Mouse (Mus musculus) midbrain, embryonic 15.5 days (tissue): ENCODE results near the gene Tec. TPM values are rescaled to one million over a fixed set of nuclear protein-coding genes. Genes with fewer than 3 reads are reported as not detected.

Source experiments
- ATAC-seq: fragments of 200-750 bp; cut with Nextera tagmentation; replicated peaks from 2 replicates; pipeline ENCODE4 v1.8.0; 2017; ENCODE audit warnings: moderate TSS enrichment
- H3K27ac ChIP-seq: fragments of 300-500 bp; sonication (generic); 2 replicates; pipeline ENCODE4 v1.5.1; 2015; ENCODE audit warnings: mild to moderate bottlenecking, inconsistent platforms
- H3K27me3 ChIP-seq: fragments of 300-500 bp; sonication (generic); replicated peaks from 2 replicates; pipeline ENCODE4 v1.6.1; 2015; ENCODE audit warnings: inconsistent platforms
- H3K36me3 ChIP-seq: fragments of 300-500 bp; sonication (generic); replicated peaks from 2 replicates; pipeline ENCODE4 v1.6.1; 2015; ENCODE audit warnings: inconsistent platforms
- H3K4me1 ChIP-seq: fragments of 300-500 bp; sonication (generic); 2 replicates; pipeline ENCODE4 v1.6.1; 2015; ENCODE audit warnings: inconsistent platforms
- H3K4me2 ChIP-seq: fragments of 300-500 bp; sonication (generic); 2 replicates; pipeline ENCODE4 v1.6.1; 2015; ENCODE audit warnings: inconsistent platforms, mild to moderate bottlenecking, moderate library complexity
- H3K4me3 ChIP-seq: fragments of 300-500 bp; sonication (generic); 2 replicates; pipeline ENCODE4 v1.5.1; 2015; ENCODE audit warnings: mild to moderate bottlenecking, inconsistent platforms
- H3K9ac ChIP-seq: fragments of 300-500 bp; sonication (generic); 2 replicates; pipeline ENCODE4 v1.6.1; 2015; ENCODE audit warnings: mild to moderate bottlenecking, inconsistent platforms
- H3K9me3 ChIP-seq: fragments of 300-500 bp; sonication (generic); 2 replicates; pipeline ENCODE4 v1.6.1; 2016; ENCODE audit warnings: inconsistent platforms
- WGBS: fragments of 180-500 bp; shearing (Covaris S2); methylation state at CpG from one replicate; pipeline ENCODE4 v1.1.7; 2015; ENCODE audit warnings: mixed read lengths; 5-methylcytosine and 5-hydroxymethylcytosine counted together
- polyA plus RNA-seq: library from polyadenylated mRNA; unstranded; fragments of >200 nt; fragmentation: Nextera tagmentation; extraction: Ambion mirVana; gene quantifications from 2 replicates; pipeline ENCODE4 v1.2.1, GENCODE M21; 2015

Tec gene
- polyA plus RNA-seq, 1 experiment from 2014 or later, result 5.8 TPM

DNA sequence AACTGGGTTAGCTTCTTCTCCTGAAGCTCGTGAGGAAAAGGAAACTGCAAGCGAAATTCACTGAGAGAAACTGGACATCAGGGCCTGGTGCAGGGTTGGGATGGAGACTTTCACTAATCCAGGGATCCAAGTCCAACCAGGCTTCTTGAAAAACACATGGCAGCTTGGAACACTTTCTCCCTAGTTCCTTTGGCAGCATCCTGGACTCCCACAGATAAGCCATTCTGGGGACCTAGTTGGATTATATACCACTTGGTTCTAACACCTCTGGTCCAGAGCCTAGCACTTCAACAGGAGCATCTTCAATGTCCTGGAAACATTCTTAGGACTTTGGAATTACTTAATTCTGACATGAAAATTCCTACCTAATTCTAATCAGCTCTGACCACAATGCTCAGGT is 113.2 kb downstream of the Tec start:
- Histone ChIP-seq H3K27ac (no peak overlapping the region), H3K9me3 (no peaks in the 10 kb centered on the region), H3K4me1 (no peaks in the 10 kb centered on the region), H3K36me3 (no peaks in the 10 kb centered on the region), H3K9ac (no peak overlapping the region), H3K27me3 (no peaks in the 10 kb centered on the region), H3K4me2 (no peak overlapping the region), H3K4me3 (no peak overlapping the region)
- 91% methylated on average over 2 of the region's 2 CpGs for WGBS
- no peak for ATAC-seq

GRCm38 (mm10) chr5:72752585-72752984 is 115.7 kb downstream of the Tec start, which contains the start of gene Txk:
Txk (minus strand) TSS chr5:72752777.
- Histone ChIP-seq H3K4me2 (no peak within 1 kb of the TSS), H3K27ac (no peak within 1 kb of the TSS), H3K9me3 (no peaks in the 10 kb centered on the region), H3K27me3 (no peaks in the 10 kb centered on the region), H3K4me3 (no peak within 1 kb of the TSS), H3K36me3 (no peaks in the 10 kb centered on the region), H3K9ac (no peak within 1 kb of the TSS), H3K4me1 (no peaks in the 10 kb centered on the region)
- WGBS, result 88% methylated on average over 5 of the region's 5 CpGs
- ATAC-seq, result no peak

GRCm38 (mm10) chr5:72751056-72751758 is 117.1 kb downstream of the Tec start:
- Histone ChIP-seq H3K9me3 (no peaks in the 10 kb centered on the region), H3K27ac (no peak overlapping the region), H3K4me2 (no peak overlapping the region), H3K36me3 (no peaks in the 10 kb centered on the region), H3K27me3 (no peaks in the 10 kb centered on the region), H3K4me1 (no peaks in the 10 kb centered on the region), H3K4me3 (no peak overlapping the region), H3K9ac (no peak overlapping the region)
- WGBS, result 74% methylated on average over 7 of the region's 7 CpGs
- peak; percentile 80 for ATAC-seq

DNA sequence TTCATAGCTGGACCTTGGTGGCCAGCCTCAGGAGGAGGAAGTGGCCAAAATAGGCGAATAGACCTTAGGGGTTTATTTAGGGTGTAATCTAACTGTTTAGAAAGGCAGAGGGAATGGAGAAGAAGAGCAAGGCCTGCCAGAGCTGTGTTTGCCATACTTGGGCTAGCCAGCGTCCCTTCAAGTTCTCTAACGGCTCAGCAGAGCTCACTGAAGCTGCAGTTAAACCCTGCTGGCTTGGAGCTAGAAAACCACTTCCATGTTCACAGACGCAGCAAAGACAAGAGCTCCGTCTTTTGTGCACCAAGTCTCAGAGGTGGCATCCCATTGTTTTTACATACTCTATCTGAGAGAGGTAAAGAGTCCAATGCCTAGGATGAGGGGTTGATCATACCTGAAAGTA is 118.1 kb downstream of the Tec start:
- H3K27ac ChIP-seq, result no peak overlapping the region
- no peak for ATAC-seq
- H3K4me3 ChIP-seq, result no peak overlapping the region
- H3K4me2 ChIP-seq, result no peak overlapping the region
- H3K36me3 ChIP-seq, result no peaks in the 10 kb centered on the region
- no peak overlapping the region for H3K9ac ChIP-seq
- WGBS, result 76% methylated on average over 5 of the region's 5 CpGs
- no peaks in the 10 kb centered on the region for H3K9me3 ChIP-seq
- no peaks in the 10 kb centered on the region for H3K4me1 ChIP-seq
- H3K27me3 ChIP-seq, result no peaks in the 10 kb centered on the region

- no peak overlapping the region for H3K27ac ChIP-seq
- H3K9ac ChIP-seq, result no peak overlapping the region
- no peak overlapping the region for H3K4me3 ChIP-seq
- no peak overlapping the region for H3K4me2 ChIP-seq
- no peaks in the 10 kb centered on the region for H3K27me3 ChIP-seq
- H3K9me3 ChIP-seq, result no peaks in the 10 kb centered on the region
- no peaks in the 10 kb centered on the region for H3K36me3 ChIP-seq
- H3K4me1 ChIP-seq, result no peaks in the 10 kb centered on the region
- WGBS, result 82% methylated on average over 7 of the region's 7 CpGs
- no peak for ATAC-seq
Observed at GRCm38 (mm10) chr5:72748659-72749265, 119.5 kb downstream of the Tec start.

GRCm38 (mm10) chr5:72747384-72747783 is 120.9 kb downstream of the Tec start:
- Histone ChIP-seq H3K4me3 (no peak overlapping the region), H3K4me1 (no peaks in the 10 kb centered on the region), H3K4me2 (no peak overlapping the region), H3K9ac (no peak overlapping the region), H3K27me3 (no peaks in the 10 kb centered on the region), H3K27ac (no peak overlapping the region), H3K36me3 (no peaks in the 10 kb centered on the region), H3K9me3 (no peaks in the 10 kb centered on the region)
- WGBS, result 70% methylated on average over 4 of the region's 4 CpGs
- ATAC-seq, result no peak

- no peaks in the 10 kb centered on the region for H3K9me3 ChIP-seq
- no peaks in the 10 kb centered on the region for H3K27me3 ChIP-seq
- no peak for ATAC-seq
- no peaks in the 10 kb centered on the region for H3K4me1 ChIP-seq
- 81% methylated on average over 4 of the region's 4 CpGs for WGBS
- H3K27ac ChIP-seq, result no peak overlapping the region
- H3K9ac ChIP-seq, result no peak overlapping the region
- no peak overlapping the region for H3K4me3 ChIP-seq
- H3K36me3 ChIP-seq, result no peaks in the 10 kb centered on the region
- no peak overlapping the region for H3K4me2 ChIP-seq
Observed at GRCm38 (mm10) chr5:72746461-72746860, 121.8 kb downstream of the Tec start.

- Histone ChIP-seq H3K9me3 (no peaks in the 10 kb centered on the region), H3K27ac (no peak overlapping the region), H3K36me3 (no peaks in the 10 kb centered on the region), H3K9ac (no peak overlapping the region), H3K27me3 (no peaks in the 10 kb centered on the region), H3K4me1 (no peaks in the 10 kb centered on the region), H3K4me3 (no peak overlapping the region), H3K4me2 (no peak overlapping the region)
- ATAC-seq, result no peak
- 96% methylated on average over 6 of the region's 6 CpGs for WGBS
Observed at GRCm38 (mm10) chr5:72743103-72743502, 125.2 kb downstream of the Tec start.

- no peaks in the 10 kb centered on the region for H3K9me3 ChIP-seq
- no peaks in the 10 kb centered on the region for H3K4me1 ChIP-seq
- no peak for ATAC-seq
- no peak overlapping the region for H3K9ac ChIP-seq
- whole genome bisulfite sequencing, result 82% methylated on average over 7 of the region's 7 CpGs
- no peak overlapping the region for H3K27ac ChIP-seq
- H3K36me3 ChIP-seq, result no peaks in the 10 kb centered on the region
- no peak overlapping the region for H3K4me3 ChIP-seq
- H3K27me3 ChIP-seq, result no peaks in the 10 kb centered on the region
- H3K4me2 ChIP-seq, result no peak overlapping the region
Observed at GRCm38 (mm10) chr5:72736868-72737267, 131.4 kb downstream of the Tec start.

DNA sequence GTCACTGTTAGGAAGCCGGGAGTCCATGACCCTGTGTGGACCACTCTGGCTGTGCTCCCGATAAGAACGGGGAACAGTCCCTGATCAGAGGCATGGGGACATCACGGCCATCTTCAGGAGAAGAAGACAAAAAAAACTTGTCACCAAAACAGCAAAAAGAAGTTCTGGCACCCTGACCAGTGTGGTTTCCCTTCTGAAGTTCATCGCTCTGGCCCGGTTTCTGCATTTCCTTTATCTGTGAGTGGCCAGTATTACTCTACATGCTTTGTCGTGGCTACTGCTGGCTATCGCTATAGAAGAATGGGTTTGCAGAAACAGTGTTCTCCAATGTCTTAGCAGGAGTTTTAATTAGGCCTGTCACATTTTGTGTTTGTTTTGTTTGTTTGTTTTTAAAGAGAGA is 131.8 kb downstream of the Tec start:
- no peak overlapping the region for H3K27ac ChIP-seq
- H3K4me2 ChIP-seq, result no peak overlapping the region
- no peaks in the 10 kb centered on the region for H3K4me1 ChIP-seq
- no peak overlapping the region for H3K9ac ChIP-seq
- 79% methylated on average over 8 of the region's 8 CpGs for WGBS
- H3K27me3 ChIP-seq, result no peaks in the 10 kb centered on the region
- no peaks in the 10 kb centered on the region for H3K9me3 ChIP-seq
- ATAC-seq, result no peak
- no peak overlapping the region for H3K4me3 ChIP-seq
- no peaks in the 10 kb centered on the region for H3K36me3 ChIP-seq

DNA sequence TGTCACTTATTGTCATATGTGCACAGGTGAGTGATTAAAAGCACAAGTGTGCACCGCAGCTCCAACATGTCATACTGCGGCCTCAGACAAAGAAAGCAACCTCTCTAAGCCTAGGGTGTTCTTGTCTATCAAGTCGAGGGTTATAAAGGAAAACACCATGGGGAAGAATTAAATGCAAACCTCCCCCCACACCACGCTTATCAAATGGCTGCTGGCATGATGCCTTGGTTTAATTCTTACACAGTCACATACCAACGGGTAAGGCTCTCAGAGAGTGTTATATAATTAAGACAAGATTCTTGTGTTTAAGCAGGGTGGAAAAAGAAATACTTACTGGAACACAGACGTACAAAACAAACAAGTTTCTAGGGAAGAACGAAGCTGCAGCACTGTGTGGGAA is 132.5 kb downstream of the Tec start:
- WGBS, result 48% methylated on average over 7 of the region's 7 CpGs
- H3K4me3 ChIP-seq, result no peak overlapping the region
- no peaks in the 10 kb centered on the region for H3K36me3 ChIP-seq
- no peaks in the 10 kb centered on the region for H3K4me1 ChIP-seq
- no peak overlapping the region for H3K27ac ChIP-seq
- no peaks in the 10 kb centered on the region for H3K27me3 ChIP-seq
- no peak for ATAC-seq
- no peak overlapping the region for H3K4me2 ChIP-seq
- no peak overlapping the region for H3K9ac ChIP-seq
- H3K9me3 ChIP-seq, result no peaks in the 10 kb centered on the region

- Histone ChIP-seq H3K36me3 (no peaks in the 10 kb centered on the region), H3K4me2 (no peak overlapping the region), H3K9me3 (no peaks in the 10 kb centered on the region), H3K9ac (no peak overlapping the region), H3K27me3 (no peaks in the 10 kb centered on the region), H3K4me3 (no peak overlapping the region), H3K27ac (no peak overlapping the region), H3K4me1 (no peaks in the 10 kb centered on the region)
- no peak for ATAC-seq
- 94% methylated on average over 1 of the region's 1 CpGs for WGBS
Observed at GRCm38 (mm10) chr5:72732885-72733284, 135.4 kb downstream of the Tec start.

- no peak for ATAC-seq
- no peak overlapping the region for H3K4me2 ChIP-seq
- no peaks in the 10 kb centered on the region for H3K27me3 ChIP-seq
- no peak overlapping the region for H3K4me3 ChIP-seq
- no peak overlapping the region for H3K27ac ChIP-seq
- H3K9ac ChIP-seq, result no peak overlapping the region
- no peaks in the 10 kb centered on the region for H3K9me3 ChIP-seq
- no peaks in the 10 kb centered on the region for H3K4me1 ChIP-seq
- no peaks in the 10 kb centered on the region for H3K36me3 ChIP-seq
- WGBS, result 87% methylated on average over 3 of the region's 3 CpGs
Observed at GRCm38 (mm10) chr5:72725404-72725803, 142.9 kb downstream of the Tec start.
